Mouse (Mus musculus) naive thymus-derived CD4-positive, alpha-beta T cell, adult 5 months (primary cell): ENCODE data around the gene Olfr60. TPM values are rescaled to one million over a fixed set of nuclear protein-coding genes. Genes with fewer than 3 reads are reported as not detected.

Experiments
- polyA plus RNA-seq: library from polyadenylated mRNA; unstranded; fragments of 100-300 nt; shearing (Covaris generic); gene quantifications from one replicate; pipeline ENCODE4 v1.2.1, GENCODE M21; 2017

Gene Olfr60
- not detected for polyA plus RNA-seq

GRCm38 (mm10) chr7:140361571-140361970, at the start of gene Olfr60:
Gene Olfr60, minus strand, starts transcription at chr7:140361671.

GRCm38 (mm10) chr7:140402818-140403217, 41.3 kb upstream of the Olfr60 start, which contains the start of gene Olfr531:
Gene Olfr531, minus strand, starts transcription at chr7:140402918.

GRCm38 (mm10) chr7:140376231-140376630, 14.8 kb upstream of the Olfr60 start, which contains the start of gene Olfr530:
Gene Olfr530, minus strand, starts transcription at chr7:140376331.

GRCm38 (mm10) chr7:140333717-140334116, 27.8 kb downstream of the Olfr60 start, which contains the start of gene Olfr527:
Gene Olfr527, plus strand, starts transcription at chr7:140334017.

GRCm38 (mm10) chr7:140320558-140320957, 40.9 kb downstream of the Olfr60 start, which contains the start of gene Olfr525:
Gene Olfr525, plus strand, starts transcription at chr7:140320858.

Other genes with a start within 250 kb of the Olfr60 start
- 6.3 TPM for gene Paox, start 245.9 kb downstream of the Olfr60 start, polyA plus RNA-seq
- gene Echs1, start 245.2 kb downstream of the Olfr60 start, polyA plus RNA-seq: 32.1 TPM
- gene Mtg1, start 224.1 kb downstream of the Olfr60 start, polyA plus RNA-seq: 20.7 TPM
- gene Sprn, start 206.8 kb downstream of the Olfr60 start, polyA plus RNA-seq: not detected
- gene Olfr522, start 196.9 kb downstream of the Olfr60 start, polyA plus RNA-seq: not detected
- not detected for gene Olfr523, start 188.5 kb downstream of the Olfr60 start, polyA plus RNA-seq
- not detected for gene Olfr524, start 155.7 kb downstream of the Olfr60 start, polyA plus RNA-seq
- not detected for gene Cd163l1, start 143.4 kb downstream of the Olfr60 start, polyA plus RNA-seq
- gene 5830411N06Rik, start 114.4 kb downstream of the Olfr60 start, polyA plus RNA-seq: not detected
- 0.10 TPM for gene Olfr525, start 40.8 kb downstream of the Olfr60 start, polyA plus RNA-seq
- not detected for gene Olfr527, start 27.7 kb downstream of the Olfr60 start, polyA plus RNA-seq
- 0.24 TPM for gene Olfr530, start 14.7 kb upstream of the Olfr60 start, polyA plus RNA-seq
- gene Olfr531, start 41.2 kb upstream of the Olfr60 start, polyA plus RNA-seq: not detected
- gene Olfr532, start 60.0 kb upstream of the Olfr60 start, polyA plus RNA-seq: not detected
- gene Olfr533, start 101.7 kb upstream of the Olfr60 start, polyA plus RNA-seq: not detected
- gene Olfr535, start 122.5 kb upstream of the Olfr60 start, polyA plus RNA-seq: not detected
- gene Olfr536, start 145.7 kb upstream of the Olfr60 start, polyA plus RNA-seq: not detected
- not detected for gene Olfr538, start 206.2 kb upstream of the Olfr60 start, polyA plus RNA-seq
- gene Olfr46, start 239.6 kb upstream of the Olfr60 start, polyA plus RNA-seq: not detected